Mouse (Mus musculus) liver, embryonic 14.5 days (tissue): ENCODE measurements at regions not wholly inside any gene's neighbourhood (a gene's known extent, or its start where the extent isn't known, plus 50 kb on each side); places are given as distances from the start of the nearest gene placed in this dataset.
A peak's percentile ranks its signal among the peaks of the same experiment; 100 is the strongest.

Source experiments
- ATAC-seq: fragments of 200-750 bp; cut with Nextera tagmentation; 2 replicates; pipeline ENCODE4 v1.8.0; 2017; ENCODE audit warnings: moderate number of reproducible peaks, mild to moderate bottlenecking, moderate library complexity; ENCODE audit not compliant: insufficient read depth
- DNase-seq, 3 experiments: peaks; one replicate each; pipeline ENCODE4 v3.0.0-alpha.2; 2012 to 2013; ENCODE audit warnings: low read depth in 3 of 3, low spot score in 3 of 3
- H3K27ac ChIP-seq: fragments of 300-500 bp; sonication (generic); 2 replicates; pipeline ENCODE4 v1.5.1; 2014; ENCODE audit warnings: moderate library complexity, mild to moderate bottlenecking, control low read depth, inconsistent platforms
- H3K27me3 ChIP-seq: fragments of 300-500 bp; sonication (generic); 2 replicates; pipeline ENCODE4 v1.6.1; 2014; ENCODE audit warnings: mild to moderate bottlenecking, low read length, moderate library complexity; ENCODE audit not compliant: control insufficient read depth, insufficient read depth
- H3K36me3 ChIP-seq: fragments of 300-500 bp; sonication (generic); replicated peaks from 2 replicates; pipeline ENCODE4 v1.6.1; 2014; ENCODE audit warnings: low read depth; ENCODE audit not compliant: control insufficient read depth, insufficient read depth
- H3K4me1 ChIP-seq, 2 experiments: fragments of 200-500 bp in 1 of 2; fragments of 300-500 bp in 1 of 2; sonication (generic) in 1 of 2; replicated peaks; 2 replicates each; pipeline ENCODE4 v1.6.1; 2012 to 2014; ENCODE audit warnings: antibody characterized with exemption in 1 of 2, inconsistent platforms in 1 of 2, low read length in 1 of 2; ENCODE audit not compliant: control insufficient read depth in 2 of 2, insufficient read depth in 2 of 2
- H3K4me2 ChIP-seq: fragments of 300-500 bp; sonication (generic); 2 replicates; pipeline ENCODE4 v1.6.1; 2014; ENCODE audit warnings: low read depth, mild to moderate bottlenecking, control low read depth, moderate library complexity
- H3K4me3 ChIP-seq, 2 experiments: fragments of 200-500 bp in 1 of 2; fragments of 300-500 bp in 1 of 2; sonication (generic) in 1 of 2; 2 replicates each; pipeline ENCODE4 v1.5.1; 2012 to 2014; ENCODE audit warnings: low read depth in 2 of 2, low read length in 2 of 2, mild to moderate bottlenecking in 2 of 2, control low read depth in 1 of 2, inconsistent platforms in 1 of 2, moderate library complexity in 1 of 2; ENCODE audit not compliant: insufficient read depth in 1 of 2
- H3K9ac ChIP-seq: fragments of 300-500 bp; sonication (generic); replicated peaks from 2 replicates; pipeline ENCODE4 v1.6.1; 2014; ENCODE audit warnings: mild to moderate bottlenecking, control low read depth, moderate library complexity
- H3K9me3 ChIP-seq: fragments of 300-500 bp; sonication (generic); 2 replicates; pipeline ENCODE4 v1.6.1; 2016; ENCODE audit warnings: low read length, mixed read lengths; ENCODE audit not compliant: control insufficient read depth
- CTCF ChIP-seq: IDR thresholded peaks from 2 replicates; pipeline ENCODE4 v1.5.1; 2016; ENCODE audit warnings: antibody characterized with exemption, low read depth, control low read depth
- EP300 ChIP-seq: IDR thresholded peaks from 2 replicates; pipeline ENCODE4 v1.6.1; 2016; ENCODE audit warnings: antibody characterized with exemption, low read depth
- WGBS: fragments of 180-500 bp; shearing (Covaris S2); extraction: QIAGEN DNeasy Blood & Tissue Kit; methylation state at CpG from one replicate; pipeline ENCODE4 v1.1.7; 2014; ENCODE audit not compliant: insufficient replicate concordance; 5-methylcytosine and 5-hydroxymethylcytosine counted together

GRCm38 (mm10) chr13:34470410-34470809 is 125.4 kb upstream of the Slc22a23 start:
- no peaks in the 10 kb centered on the region for H3K36me3 ChIP-seq
- 81% methylated on average over 1 of the region's 1 CpGs for WGBS
- no peak overlapping the region for H3K9ac ChIP-seq
- no peak for DNase-seq
- no peak for ATAC-seq
- no peak overlapping the region for H3K4me2 ChIP-seq
- H3K4me1 ChIP-seq: peaks cover 0 to 7% of the 10 kb centered on the region in 2 experiments; a peak in 2 of 4 replicates
- H3K27me3 ChIP-seq: no peaks in the 10 kb centered on the region
- H3K4me3 ChIP-seq: no peak overlapping the region
- TF ChIP-seq EP300: no peak
- peak; percentile 36; the same call in 1 of the 2 replicates for TF ChIP-seq CTCF
- H3K9me3 ChIP-seq: no peaks in the 10 kb centered on the region
- no peak overlapping the region for H3K27ac ChIP-seq

- H3K27ac ChIP-seq: no peak overlapping the region
- DNase-seq (no peak), ATAC-seq (no peak)
- no peak for TF ChIP-seq CTCF
- no peak for TF ChIP-seq EP300
- H3K4me3 ChIP-seq: no peak overlapping the region
- H3K9me3 ChIP-seq: no peaks in the 10 kb centered on the region
- H3K27me3 ChIP-seq: no peaks in the 10 kb centered on the region
- H3K4me2 ChIP-seq: no peak overlapping the region
- H3K9ac ChIP-seq: no peak overlapping the region
- no peaks in the 10 kb centered on the region for H3K36me3 ChIP-seq
- 70% methylated on average over 5 of the region's 5 CpGs for WGBS
- peaks cover 0 to 12% of the 10 kb centered on the region in 2 experiments; a peak in 2 of 4 replicates for H3K4me1 ChIP-seq
Measured at GRCm38 (mm10) chr13:34469568-34469967, 124.6 kb upstream of the Slc22a23 start.

GRCm38 (mm10) chr13:34468132-34468748 is 123.3 kb upstream of the Slc22a23 start:
- H3K9me3 ChIP-seq: no peaks in the 10 kb centered on the region
- H3K4me3 ChIP-seq: no peak overlapping the region
- no peak overlapping the region for H3K27ac ChIP-seq
- no peaks in the 10 kb centered on the region for H3K36me3 ChIP-seq
- ATAC-seq (no peak), DNase-seq (no peak)
- H3K27me3 ChIP-seq: no peaks in the 10 kb centered on the region
- TF ChIP-seq CTCF (no peak), EP300 (no peak)
- H3K4me1 ChIP-seq: peaks cover 0 to 22% of the 10 kb centered on the region in 2 experiments; a peak in 3 of 4 replicates
- no peak overlapping the region for H3K4me2 ChIP-seq
- H3K9ac ChIP-seq: no peak overlapping the region
- WGBS: 51% methylated on average over 3 of the region's 3 CpGs

GRCm38 (mm10) chr13:34465862-34466430 is 121.0 kb upstream of the Slc22a23 start:
- H3K4me2 ChIP-seq: no peak overlapping the region
- ATAC-seq (peak; percentile 50), DNase-seq (peak in 1 of 3 experiments; percentile 16)
- H3K9me3 ChIP-seq: no peaks in the 10 kb centered on the region
- H3K4me1 ChIP-seq: peaks cover 0 to 36% of the 10 kb centered on the region in 2 experiments; a peak in 3 of 4 replicates
- no peaks in the 10 kb centered on the region for H3K36me3 ChIP-seq
- no peak overlapping the region for H3K9ac ChIP-seq
- H3K27ac ChIP-seq: no peak overlapping the region
- TF ChIP-seq CTCF: no peak
- no peak for TF ChIP-seq EP300
- no peaks in the 10 kb centered on the region for H3K27me3 ChIP-seq
- no peak overlapping the region for H3K4me3 ChIP-seq

GRCm38 (mm10) chr13:34465456-34465855 is 120.5 kb upstream of the Slc22a23 start:
- H3K4me2 ChIP-seq: no peak overlapping the region
- H3K27ac ChIP-seq: no peak overlapping the region; the same call in 1 of the 2 replicates
- H3K36me3 ChIP-seq: no peaks in the 10 kb centered on the region
- no peaks in the 10 kb centered on the region for H3K9me3 ChIP-seq
- no peak for DNase-seq
- peaks cover 0 to 36% of the 10 kb centered on the region in 2 experiments; a peak in 3 of 4 replicates for H3K4me1 ChIP-seq
- no peaks in the 10 kb centered on the region for H3K27me3 ChIP-seq
- no peak for TF ChIP-seq EP300
- no peak for TF ChIP-seq CTCF
- no peak overlapping the region for H3K4me3 ChIP-seq
- no peak overlapping the region for H3K9ac ChIP-seq
- 32% methylated on average over 5 of the region's 5 CpGs for WGBS
- no peak for ATAC-seq
